ENCODE assay signal across 14 mouse cellular contexts in genomic region chr10:128487861-128488712, GRCm38 (mm10). TPM values are rescaled to one million over a fixed set of nuclear protein-coding genes. Genes with fewer than 3 reads are reported as not detected.
DNase-seq lines count a peak whose midpoint lies in the region; ATAC-seq lines count a peak whose summit lies in the region.
"Had no signal": no experiment of that assay in that cellular context is flagged by ENCODE, and none has a peak within 500 bp of the region (broad histone marks: within the 10 kb centered on the region; RNA-seq: fewer than 3 reads in every experiment).

No protein-coding gene starts in this region.

- H3K4me2 ChIP-seq in heart, embryonic 16.5 days (ENCODE audit: low read depth, low read length), result no peak overlapping the region
- no peak overlapping the region for H3K4me2 ChIP-seq in intestine, embryonic 15.5 days (replicated peaks)
- H3K4me2 ChIP-seq: lung, embryonic 14.5 days had no signal

- 0 out of 2 replicates have a peak overlapping the region, but pooled peaks have one; percentile 6 for H3K27ac ChIP-seq in heart, embryonic 16.5 days (ENCODE audit: low read length)
- no peak overlapping the region for H3K27ac ChIP-seq in heart, embryonic 10.5 days
- 0 out of 2 replicates have a peak overlapping the region, but pooled peaks have one; percentile 56 for H3K27ac ChIP-seq in intestine, embryonic 15.5 days

- H3K9ac ChIP-seq in heart, embryonic 16.5 days (ENCODE audit: low read length), result no peak overlapping the region
- H3K9ac ChIP-seq in intestine, embryonic 15.5 days, result no peak overlapping the region
- H3K9ac ChIP-seq: lung, embryonic 14.5 days had no signal

- no peaks in the 10 kb centered on the region for H3K27me3 ChIP-seq in heart, embryonic 16.5 days (ENCODE audit: control insufficient read depth, insufficient read depth, low read length)
- H3K27me3 ChIP-seq in heart, embryonic 10.5 days (ENCODE audit: insufficient read depth, poor library complexity, severe bottlenecking), result no peaks in the 10 kb centered on the region
- H3K27me3 ChIP-seq in intestine, embryonic 15.5 days (replicated peaks), result no peaks in the 10 kb centered on the region

- no peak for DNase-seq in heart, embryonic 10.5 days (ENCODE audit: low spot score)
- peak; percentile 77 for DNase-seq in adipocyte (ENCODE audit: low spot score)
- DNase-seq in cerebellum, adult 18-20 months, result peak; percentile 70 to 74
- no peak for DNase-seq in right cerebral cortex, adult 18-20 months
- no peak for DNase-seq in lung, adult 18-20 months
- DNase-seq: gastrocnemius, postnatal 25 days; heart, postnatal 10 days; kidney, postnatal 14 days; lung, embryonic 14.5 days; right cerebral cortex, postnatal 25 days; thymus, postnatal 25 days had no signal

- 92% methylated on average over 22 of the region's 22 CpGs for WGBS in heart, embryonic 16.5 days
- 91% methylated on average over 22 of the region's 22 CpGs for WGBS in heart, embryonic 10.5 days
- WGBS in intestine, embryonic 15.5 days, result 90% methylated on average over 22 of the region's 22 CpGs

- no peaks in the 10 kb centered on the region for H3K9me3 ChIP-seq in heart, embryonic 16.5 days (replicated peaks; ENCODE audit: control insufficient read depth, low read length)
- no peaks in the 10 kb centered on the region for H3K9me3 ChIP-seq in heart, embryonic 10.5 days
- no peaks in the 10 kb centered on the region for H3K9me3 ChIP-seq in intestine, embryonic 15.5 days

- H3K4me3 ChIP-seq in heart, embryonic 16.5 days (ENCODE audit: low read length), result no peak overlapping the region
- no peak overlapping the region for H3K4me3 ChIP-seq in heart, embryonic 10.5 days
- no peak overlapping the region for H3K4me3 ChIP-seq in intestine, embryonic 15.5 days (replicated peaks)

- ATAC-seq in heart, embryonic 16.5 days (replicated peaks; ENCODE audit: extremely low read depth, insufficient read depth, low FRiP score), result no peak
- ATAC-seq in intestine, embryonic 15.5 days, result no peak
- ATAC-seq: CD4-positive, CD25-positive, alpha-beta regulatory T cell, adult 4 months had no signal

- peaks cover 75% of the 10 kb centered on the region for H3K36me3 ChIP-seq in heart, embryonic 16.5 days (ENCODE audit: control insufficient read depth, insufficient read depth)
- H3K36me3 ChIP-seq in heart, embryonic 10.5 days, result peaks cover 88% of the 10 kb centered on the region
- H3K36me3 ChIP-seq in intestine, embryonic 15.5 days, result peaks cover 47% of the 10 kb centered on the region

- H3K4me1 ChIP-seq in heart, embryonic 16.5 days (ENCODE audit: control insufficient read depth, insufficient read depth, low read length), result peaks cover 26% of the 10 kb centered on the region
- H3K4me1 ChIP-seq in heart, embryonic 10.5 days, result peaks cover 37% of the 10 kb centered on the region
- peaks cover 19% of the 10 kb centered on the region for H3K4me1 ChIP-seq in intestine, embryonic 15.5 days (replicated peaks)

RNA-seq across cellular contexts. Expression of gene Myl6, which starts 5.9 kb away (rescaled TPM):
- polyA plus RNA-seq in heart, embryonic 16.5 days (2015; fragmentation: Nextera tagmentation; extraction: Ambion mirVana), result 945 and 1,125 TPM in 2 replicates
- polyA plus RNA-seq in heart, embryonic 10.5 days (2016; fragmentation: Nextera tagmentation; extraction: Ambion mirVana), result 1,508 and 1,550 TPM in 2 replicates
- 1,676 and 1,825 TPM in 2 replicates for polyA plus RNA-seq in intestine, embryonic 15.5 days (2015; fragmentation: Nextera tagmentation; extraction: Ambion mirVana)

RNA-seq across cellular contexts. Expression of gene Myl6b, which starts 10.4 kb away (rescaled TPM):
- 4.2 and 4.4 TPM in 2 replicates for polyA plus RNA-seq in heart, embryonic 16.5 days (2015; fragmentation: Nextera tagmentation; extraction: Ambion mirVana)
- 3.2 and 4.0 TPM in 2 replicates for polyA plus RNA-seq in heart, embryonic 10.5 days (2016; fragmentation: Nextera tagmentation; extraction: Ambion mirVana)
- polyA plus RNA-seq in intestine, embryonic 15.5 days (2015; fragmentation: Nextera tagmentation; extraction: Ambion mirVana), result 2.4 and 2.7 TPM in 2 replicates

RNA-seq across cellular contexts. Expression of gene Smarcc2, which starts 29.0 kb away (rescaled TPM):
- polyA plus RNA-seq in heart, embryonic 16.5 days (2015; fragmentation: Nextera tagmentation; extraction: Ambion mirVana), result 54.9 and 57.5 TPM in 2 replicates
- 66.0 and 68.7 TPM in 2 replicates for polyA plus RNA-seq in heart, embryonic 10.5 days (2016; fragmentation: Nextera tagmentation; extraction: Ambion mirVana)
- polyA plus RNA-seq in intestine, embryonic 15.5 days (2015; fragmentation: Nextera tagmentation; extraction: Ambion mirVana), result 62.5 TPM in 2 replicates

RNA-seq across cellular contexts. Expression of gene Esyt1, which starts 37.6 kb away (rescaled TPM):
- 22.5 and 25.7 TPM in 2 replicates for polyA plus RNA-seq in heart, embryonic 16.5 days (2015; fragmentation: Nextera tagmentation; extraction: Ambion mirVana)
- 17.8 and 20.3 TPM in 2 replicates for polyA plus RNA-seq in heart, embryonic 10.5 days (2016; fragmentation: Nextera tagmentation; extraction: Ambion mirVana)
- 28.4 and 29.3 TPM in 2 replicates for polyA plus RNA-seq in intestine, embryonic 15.5 days (2015; fragmentation: Nextera tagmentation; extraction: Ambion mirVana)

RNA-seq across cellular contexts. Expression of gene Zc3h10, which starts 59.5 kb away (rescaled TPM):
- polyA plus RNA-seq in heart, embryonic 16.5 days (2015; fragmentation: Nextera tagmentation; extraction: Ambion mirVana), result 8.4 and 9.5 TPM in 2 replicates
- polyA plus RNA-seq in heart, embryonic 10.5 days (2016; fragmentation: Nextera tagmentation; extraction: Ambion mirVana), result 11.2 and 12.8 TPM in 2 replicates
- 14.5 and 15.2 TPM in 2 replicates for polyA plus RNA-seq in intestine, embryonic 15.5 days (2015; fragmentation: Nextera tagmentation; extraction: Ambion mirVana)

Comparison
In these comparisons a context has a peak if more than half of its experiments do, and no peak if none do; other contexts are left out.
1. DNase-seq: peak in adipocyte (single experiment) and cerebellum, adult 18-20 months (2 of 2); none in heart, embryonic 10.5 days (single experiment), right cerebral cortex, adult 18-20 months (single experiment) and lung, adult 18-20 months (0 of 2).